8 mouse cellular contexts compared by ENCODE assay signal in genomic region chr11:8662706-8663429, GRCm38 (mm10). TPM values are rescaled to one million over a fixed set of nuclear protein-coding genes. Genes with fewer than 3 reads are reported as not detected.
DNase-seq lines count a peak whose midpoint lies in the region; ATAC-seq and TF ChIP-seq lines count a peak whose summit lies in the region.

No protein-coding gene starts in this region.

- 27% methylated on average over 4 of the region's 4 CpGs for WGBS in forebrain, embryonic 13.5 days
- WGBS in midbrain, embryonic 10.5 days = 44% methylated on average over 4 of the region's 4 CpGs

- peaks cover 15% of the 10 kb centered on the region for H3K27me3 ChIP-seq in forebrain, embryonic 13.5 days
- peaks cover 45% of the 10 kb centered on the region for H3K27me3 ChIP-seq in midbrain, embryonic 10.5 days (ENCODE audit: low read depth, poor library complexity, severe bottlenecking)

- H3K9ac ChIP-seq in forebrain, embryonic 13.5 days = 0 out of 2 replicates have a peak overlapping the region, but pooled peaks have one; percentile 79

- peaks cover 29% of the 10 kb centered on the region; the same call in 1 of the 2 replicates for H3K4me1 ChIP-seq in forebrain, embryonic 13.5 days
- H3K4me1 ChIP-seq in midbrain, embryonic 10.5 days = peaks cover 32% of the 10 kb centered on the region

- no peaks in the 10 kb centered on the region for H3K9me3 ChIP-seq in forebrain, embryonic 13.5 days (replicated peaks)
- no peaks in the 10 kb centered on the region for H3K9me3 ChIP-seq in midbrain, embryonic 10.5 days (replicated peaks)

- no peak for TF ChIP-seq CTCF in left cerebral cortex, adult 2 months (IDR thresholded peaks at IDR 0.05)

- no peak overlapping the region; the same call in 1 of the 2 replicates for H3K27ac ChIP-seq in left cerebral cortex, adult 2 months
- no peak overlapping the region for H3K27ac ChIP-seq in forebrain, embryonic 13.5 days
- H3K27ac ChIP-seq in midbrain, embryonic 10.5 days (replicated peaks) = no peak overlapping the region; the same call in 1 of the 2 replicates

- ATAC-seq in forebrain, embryonic 13.5 days = no peak

- no peak for DNase-seq in left cerebral cortex, adult 2 months (ENCODE audit: extremely low spot score in 1 of 2, low spot score in 2 of 2)
- DNase-seq in left cerebral cortex, postnatal 14 days (ENCODE audit: low spot score in 2 of 2) = no peak
- peak; percentile 57 for DNase-seq in kidney, postnatal 14 days
- no peak for DNase-seq in midbrain, embryonic 10.5 days (ENCODE audit: low spot score)
- no peak for DNase-seq in layer of hippocampus, postnatal 25 days (ENCODE audit: extremely low spot score in 1 of 2, low spot score in 1 of 2)
- DNase-seq in layer of hippocampus, postnatal 14 days (ENCODE audit: low spot score in 2 of 2) = no peak
- DNase-seq in frontal cortex, postnatal 14 days (ENCODE audit: low spot score in 2 of 2) = no peak

- H3K36me3 ChIP-seq in forebrain, embryonic 13.5 days (ENCODE audit: poor library complexity, severe bottlenecking) = no peaks in the 10 kb centered on the region
- H3K36me3 ChIP-seq in midbrain, embryonic 10.5 days = no peaks in the 10 kb centered on the region

- peak overlapping the region; percentile 67 for H3K4me3 ChIP-seq in left cerebral cortex, adult 2 months
- peak overlapping the region; percentile 59 for H3K4me3 ChIP-seq in forebrain, embryonic 13.5 days
- H3K4me3 ChIP-seq in midbrain, embryonic 10.5 days = peak overlapping the region; percentile 78

- H3K4me2 ChIP-seq in forebrain, embryonic 13.5 days = peak overlapping the region; percentile 83

- intact Hi-C loops in left cerebral cortex, adult 2 months (cut with DNase I) = loop anchor here (5.0 kb wide), 1 partner anchor 199 kb away; no protein-coding TSS in a partner anchor
- intact Hi-C loops in left cerebral cortex, postnatal 14 days (cut with DNase I) = loop anchor here (10.0 kb wide), 1 partner anchor 118 kb away; no protein-coding TSS in a partner anchor

RNA-seq across cellular contexts. Expression of gene Tns3, which starts 1.5 kb away (rescaled TPM):
- 10 to 100 TPM; 33.6 to 40.1 TPM for total RNA-seq in left cerebral cortex, adult 2 months (2021)
- total RNA-seq in left cerebral cortex, postnatal 14 days (2021) = 10 to 100 TPM; 37.5 to 40.8 TPM
- 6.6 and 7.3 TPM in 2 replicates for polyA plus RNA-seq in forebrain, embryonic 13.5 days (2015; fragmentation: Nextera tagmentation; extraction: Ambion mirVana)
- polyA plus RNA-seq in midbrain, embryonic 10.5 days (2016; fragmentation: Nextera tagmentation; extraction: Ambion mirVana) = 9.1 and 9.7 TPM in 2 replicates
- total RNA-seq in layer of hippocampus, postnatal 25 days (2021) = 10 to 100 TPM; 46.6 to 53.2 TPM
- total RNA-seq in layer of hippocampus, postnatal 14 days (2021) = 10 to 100 TPM; 69.9 to 73.2 TPM
